Mouse (Mus musculus) embryonic facial prominence, embryonic 11.5 days (tissue): ENCODE measurements around the gene Psors1c2. TPM values are rescaled to one million over a fixed set of nuclear protein-coding genes. Genes with fewer than 3 reads are reported as not detected.

Experiments
- ATAC-seq: fragments of 200-750 bp; cut with Nextera tagmentation; replicated peaks from 2 replicates; pipeline ENCODE4 v1.8.0; 2017; ENCODE audit warnings: low read depth; ENCODE audit not compliant: insufficient number of reproducible peaks, low FRiP score, low TSS enrichment
- DNase-seq: peaks from one replicate; pipeline ENCODE4 v3.0.0-alpha.2; 2015; ENCODE audit warnings: low spot score
- H3K27ac ChIP-seq: fragments of 300-500 bp; sonication (generic); replicated peaks from 2 replicates; pipeline ENCODE4 v1.5.1; 2014; ENCODE audit warnings: mild to moderate bottlenecking, low read depth, low read length, control low read depth
- H3K27me3 ChIP-seq: fragments of 300-500 bp; sonication (generic); 2 replicates; pipeline ENCODE4 v1.6.1; 2014; ENCODE audit warnings: mild to moderate bottlenecking, low read length, moderate library complexity, mixed read lengths; ENCODE audit not compliant: control insufficient read depth, insufficient read depth
- H3K36me3 ChIP-seq: fragments of 300-500 bp; sonication (generic); replicated peaks from 2 replicates; pipeline ENCODE4 v1.6.1; 2014; ENCODE audit warnings: low read depth, mild to moderate bottlenecking, low read length, moderate library complexity, mixed read lengths; ENCODE audit not compliant: control insufficient read depth, insufficient read depth
- H3K4me1 ChIP-seq: fragments of 300-500 bp; sonication (generic); 2 replicates; pipeline ENCODE4 v1.6.1; 2014; ENCODE audit warnings: low read length, mixed read lengths; ENCODE audit not compliant: control insufficient read depth, insufficient read depth
- H3K4me2 ChIP-seq: fragments of 300-500 bp; sonication (generic); 2 replicates; pipeline ENCODE4 v1.6.1; 2014; ENCODE audit warnings: low read depth, mild to moderate bottlenecking, control low read depth, low read length, moderate library complexity
- H3K4me3 ChIP-seq: fragments of 300-500 bp; sonication (generic); 2 replicates; pipeline ENCODE4 v1.5.1; 2014; ENCODE audit warnings: low read depth, low read length, control low read depth
- H3K9ac ChIP-seq: fragments of 300-500 bp; sonication (generic); replicated peaks from 2 replicates; pipeline ENCODE4 v1.6.1; 2014; ENCODE audit warnings: mild to moderate bottlenecking, control low read depth, low read length
- H3K9me3 ChIP-seq: fragments of 300-500 bp; sonication (generic); replicated peaks from 2 replicates; pipeline ENCODE4 v1.6.1; 2016; ENCODE audit warnings: mild to moderate bottlenecking, low read length, inconsistent platforms, mixed read lengths; ENCODE audit not compliant: control insufficient read depth
- WGBS: fragments of 180-500 bp; shearing (Covaris S2); extraction: QIAGEN DNeasy Blood & Tissue Kit; methylation state at CpG from one replicate; pipeline ENCODE4 v1.1.7; 2014; 5-methylcytosine and 5-hydroxymethylcytosine counted together
- polyA plus RNA-seq: library from polyadenylated mRNA; unstranded; fragments of >200 nt; fragmentation: Nextera tagmentation; extraction: Ambion mirVana; gene quantifications from 2 replicates; pipeline ENCODE4 v1.2.1, GENCODE M21; 2014

Gene Psors1c2
- polyA plus RNA-seq, 1 experiment from 2014 or later: 0.60 TPM

GRCm38 (mm10) chr17:35544001-35544400 is 11.0 kb downstream of the Psors1c2 start:
- Histone ChIP-seq H3K36me3 (no peaks in the 10 kb centered on the region), H3K4me3 (no peak overlapping the region), H3K9ac (no peak overlapping the region), H3K4me2 (no peak overlapping the region), H3K9me3 (no peaks in the 10 kb centered on the region), H3K27ac (no peak overlapping the region), H3K4me1 (no peaks in the 10 kb centered on the region), H3K27me3 (no peaks in the 10 kb centered on the region)
- ATAC-seq (no peak), DNase-seq (no peak)
- WGBS: 82% methylated on average over 6 of the region's 6 CpGs

- no peak overlapping the region for H3K9ac ChIP-seq
- ATAC-seq: peak; percentile 50; the same call in 1 of the 2 replicates
- H3K36me3 ChIP-seq: no peaks in the 10 kb centered on the region
- no peaks in the 10 kb centered on the region for H3K4me1 ChIP-seq
- no peak overlapping the region for H3K4me3 ChIP-seq
- H3K9me3 ChIP-seq: no peaks in the 10 kb centered on the region
- no peaks in the 10 kb centered on the region for H3K27me3 ChIP-seq
- H3K4me2 ChIP-seq: no peak overlapping the region
- H3K27ac ChIP-seq: no peak overlapping the region
- peak; percentile 72 for DNase-seq
- 42% methylated on average over 6 of the region's 6 CpGs for WGBS
Measured at GRCm38 (mm10) chr17:35544680-35545079, 11.7 kb downstream of the Psors1c2 start.

GRCm38 (mm10) chr17:35547465-35547864 is 14.5 kb downstream of the Psors1c2 start:
- no peaks in the 10 kb centered on the region for H3K4me1 ChIP-seq
- no peaks in the 10 kb centered on the region for H3K36me3 ChIP-seq
- no peaks in the 10 kb centered on the region for H3K9me3 ChIP-seq
- no peaks in the 10 kb centered on the region for H3K27me3 ChIP-seq
- H3K9ac ChIP-seq: no peak overlapping the region
- H3K27ac ChIP-seq: no peak overlapping the region
- no peak for DNase-seq
- H3K4me3 ChIP-seq: no peak overlapping the region
- no peak overlapping the region for H3K4me2 ChIP-seq
- ATAC-seq: no peak
- 60% methylated on average over 2 of the region's 2 CpGs for WGBS

- Histone ChIP-seq H3K9ac (no peak overlapping the region), H3K27ac (no peak overlapping the region), H3K9me3 (no peaks in the 10 kb centered on the region), H3K27me3 (no peaks in the 10 kb centered on the region), H3K4me3 (no peak overlapping the region), H3K4me1 (no peaks in the 10 kb centered on the region), H3K36me3 (no peaks in the 10 kb centered on the region), H3K4me2 (no peak overlapping the region)
- no peak for DNase-seq
- ATAC-seq: no peak
- WGBS: 22% methylated on average over 5 of the region's 5 CpGs
Measured at GRCm38 (mm10) chr17:35548636-35549035, 15.6 kb downstream of the Psors1c2 start.

GRCm38 (mm10) chr17:35549437-35550142 is 16.6 kb downstream of the Psors1c2 start:
- Histone ChIP-seq H3K36me3 (no peaks in the 10 kb centered on the region), H3K9me3 (no peaks in the 10 kb centered on the region), H3K27ac (no peak overlapping the region), H3K4me2 (no peak overlapping the region), H3K4me1 (no peaks in the 10 kb centered on the region), H3K9ac (no peak overlapping the region; the same call in 1 of the 2 replicates), H3K4me3 (no peak overlapping the region), H3K27me3 (no peaks in the 10 kb centered on the region)
- no peak for DNase-seq
- WGBS: 47% methylated on average over 15 of the region's 15 CpGs
- no peak for ATAC-seq

GRCm38 (mm10) chr17:35550143-35550494 is 17.1 kb downstream of the Psors1c2 start:
- 93% methylated on average over 4 of the region's 4 CpGs for WGBS
- Histone ChIP-seq H3K9ac (no peak overlapping the region), H3K27me3 (no peaks in the 10 kb centered on the region), H3K4me1 (no peaks in the 10 kb centered on the region), H3K27ac (no peak overlapping the region), H3K36me3 (no peaks in the 10 kb centered on the region), H3K9me3 (no peaks in the 10 kb centered on the region), H3K4me3 (no peak overlapping the region), H3K4me2 (no peak overlapping the region)
- ATAC-seq (no peak), DNase-seq (no peak)

GRCm38 (mm10) chr17:35550871-35551270 is 17.9 kb downstream of the Psors1c2 start:
- Histone ChIP-seq H3K27me3 (no peaks in the 10 kb centered on the region), H3K4me1 (no peaks in the 10 kb centered on the region), H3K36me3 (no peaks in the 10 kb centered on the region), H3K4me2 (no peak overlapping the region), H3K9ac (no peak overlapping the region), H3K4me3 (no peak overlapping the region), H3K9me3 (no peaks in the 10 kb centered on the region), H3K27ac (no peak overlapping the region)
- ATAC-seq (no peak), DNase-seq (no peak)
- WGBS: 44% methylated on average over 8 of the region's 8 CpGs

GRCm38 (mm10) chr17:35551881-35552414 is 18.9 kb downstream of the Psors1c2 start, which contains the start of gene Cdsn:
Cdsn (plus strand) TSS chr17:35552128.
- 73% methylated on average over 10 of the region's 10 CpGs for WGBS
- no peak within 1 kb of the TSS for H3K4me2 ChIP-seq
- H3K9me3 ChIP-seq: no peaks in the 10 kb centered on the region
- DNase-seq (no peak), ATAC-seq (no peak)
- H3K9ac ChIP-seq: no peak within 1 kb of the TSS
- H3K27me3 ChIP-seq: no peaks in the 10 kb centered on the region
- no peaks in the 10 kb centered on the region for H3K4me1 ChIP-seq
- H3K4me3 ChIP-seq: no peak within 1 kb of the TSS
- no peak within 1 kb of the TSS for H3K27ac ChIP-seq
- H3K36me3 ChIP-seq: no peaks in the 10 kb centered on the region
